Mouse (Mus musculus) liver, embryonic 14.5 days (tissue): ENCODE data around the gene Cops7b. TPM values are rescaled to one million over a fixed set of nuclear protein-coding genes. Genes with fewer than 3 reads are reported as not detected.

Source experiments
- ATAC-seq: fragments of 200-750 bp; cut with Nextera tagmentation; 2 replicates; pipeline ENCODE4 v1.8.0; 2017; ENCODE audit warnings: moderate number of reproducible peaks, mild to moderate bottlenecking, moderate library complexity; ENCODE audit not compliant: insufficient read depth
- DNase-seq, 3 experiments: peaks; one replicate each; pipeline ENCODE4 v3.0.0-alpha.2; 2012 to 2013; ENCODE audit warnings: low read depth in 3 of 3, low spot score in 3 of 3
- H3K27ac ChIP-seq: fragments of 300-500 bp; sonication (generic); 2 replicates; pipeline ENCODE4 v1.5.1; 2014; ENCODE audit warnings: moderate library complexity, mild to moderate bottlenecking, control low read depth, inconsistent platforms
- H3K27me3 ChIP-seq: fragments of 300-500 bp; sonication (generic); 2 replicates; pipeline ENCODE4 v1.6.1; 2014; ENCODE audit warnings: mild to moderate bottlenecking, low read length, moderate library complexity; ENCODE audit not compliant: control insufficient read depth, insufficient read depth
- H3K36me3 ChIP-seq: fragments of 300-500 bp; sonication (generic); replicated peaks from 2 replicates; pipeline ENCODE4 v1.6.1; 2014; ENCODE audit warnings: low read depth; ENCODE audit not compliant: control insufficient read depth, insufficient read depth
- H3K4me1 ChIP-seq, 2 experiments: fragments of 200-500 bp in 1 of 2; fragments of 300-500 bp in 1 of 2; sonication (generic) in 1 of 2; replicated peaks; 2 replicates each; pipeline ENCODE4 v1.6.1; 2012 to 2014; ENCODE audit warnings: antibody characterized with exemption in 1 of 2, inconsistent platforms in 1 of 2, low read length in 1 of 2; ENCODE audit not compliant: control insufficient read depth in 2 of 2, insufficient read depth in 2 of 2
- H3K4me2 ChIP-seq: fragments of 300-500 bp; sonication (generic); 2 replicates; pipeline ENCODE4 v1.6.1; 2014; ENCODE audit warnings: low read depth, mild to moderate bottlenecking, control low read depth, moderate library complexity
- H3K4me3 ChIP-seq, 2 experiments: fragments of 200-500 bp in 1 of 2; fragments of 300-500 bp in 1 of 2; sonication (generic) in 1 of 2; 2 replicates each; pipeline ENCODE4 v1.5.1; 2012 to 2014; ENCODE audit warnings: low read depth in 2 of 2, low read length in 2 of 2, mild to moderate bottlenecking in 2 of 2, control low read depth in 1 of 2, inconsistent platforms in 1 of 2, moderate library complexity in 1 of 2; ENCODE audit not compliant: insufficient read depth in 1 of 2
- H3K9ac ChIP-seq: fragments of 300-500 bp; sonication (generic); replicated peaks from 2 replicates; pipeline ENCODE4 v1.6.1; 2014; ENCODE audit warnings: mild to moderate bottlenecking, control low read depth, moderate library complexity
- H3K9me3 ChIP-seq: fragments of 300-500 bp; sonication (generic); 2 replicates; pipeline ENCODE4 v1.6.1; 2016; ENCODE audit warnings: low read length, mixed read lengths; ENCODE audit not compliant: control insufficient read depth
- CTCF ChIP-seq: IDR thresholded peaks from 2 replicates; pipeline ENCODE4 v1.5.1; 2016; ENCODE audit warnings: antibody characterized with exemption, low read depth, control low read depth
- EP300 ChIP-seq: IDR thresholded peaks from 2 replicates; pipeline ENCODE4 v1.6.1; 2016; ENCODE audit warnings: antibody characterized with exemption, low read depth
- WGBS: fragments of 180-500 bp; shearing (Covaris S2); extraction: QIAGEN DNeasy Blood & Tissue Kit; methylation state at CpG from one replicate; pipeline ENCODE4 v1.1.7; 2014; ENCODE audit not compliant: insufficient replicate concordance; 5-methylcytosine and 5-hydroxymethylcytosine counted together
- polyA plus RNA-seq, 2 experiments: library from polyadenylated mRNA; depleted of rRNA in 1 of 2; stranded (reverse) in 1 of 2; unstranded in 1 of 2; fragments of >200 nt; fragmentation: Nextera tagmentation in 1 of 2; extraction: Ambion mirVana in 1 of 2; gene quantifications; 2 replicates each; pipeline versions ENCODE4 v1.2.1 to v1.2.3; 2012 to 2014

The Cops7b gene
- polyA plus RNA-seq, 2 experiments: 11.4 to 16.3 TPM

DNA sequence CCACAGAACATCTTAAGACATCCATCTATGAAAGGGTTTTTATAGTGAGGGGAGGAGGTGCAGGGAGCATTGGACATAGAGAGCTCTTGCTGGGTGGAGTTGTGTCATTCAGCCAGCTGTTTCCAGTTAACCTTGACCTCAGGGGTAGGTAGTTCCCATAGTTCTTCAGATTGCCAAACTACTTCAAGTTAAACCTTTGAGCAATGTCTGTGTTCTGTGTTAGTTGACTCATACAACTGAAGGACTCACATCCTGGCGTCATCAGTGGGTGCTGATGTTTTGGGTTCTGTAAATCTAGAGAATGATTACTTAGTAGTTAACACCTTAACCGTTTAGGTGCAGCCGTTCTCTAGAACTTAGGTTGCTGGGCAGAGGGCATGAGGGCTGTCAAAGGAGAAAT, 45.6 kb downstream of the Cops7b start:
- TF ChIP-seq CTCF (no peak), EP300 (no peak)
- 54% methylated on average over 3 of the region's 3 CpGs for WGBS
- no peaks in the 10 kb centered on the region for H3K27me3 ChIP-seq
- H3K4me1 ChIP-seq: 0 out of 4 replicates have a peak, but pooled peaks cover 0 to 7% of the 10 kb centered on the region in 2 experiments
- H3K9ac ChIP-seq: no peak overlapping the region
- H3K9me3 ChIP-seq: no peaks in the 10 kb centered on the region
- no peak overlapping the region for H3K4me3 ChIP-seq
- no peaks in the 10 kb centered on the region for H3K36me3 ChIP-seq
- H3K4me2 ChIP-seq: no peak overlapping the region
- no peak for DNase-seq
- no peak for ATAC-seq
- H3K27ac ChIP-seq: no peak overlapping the region

DNA sequence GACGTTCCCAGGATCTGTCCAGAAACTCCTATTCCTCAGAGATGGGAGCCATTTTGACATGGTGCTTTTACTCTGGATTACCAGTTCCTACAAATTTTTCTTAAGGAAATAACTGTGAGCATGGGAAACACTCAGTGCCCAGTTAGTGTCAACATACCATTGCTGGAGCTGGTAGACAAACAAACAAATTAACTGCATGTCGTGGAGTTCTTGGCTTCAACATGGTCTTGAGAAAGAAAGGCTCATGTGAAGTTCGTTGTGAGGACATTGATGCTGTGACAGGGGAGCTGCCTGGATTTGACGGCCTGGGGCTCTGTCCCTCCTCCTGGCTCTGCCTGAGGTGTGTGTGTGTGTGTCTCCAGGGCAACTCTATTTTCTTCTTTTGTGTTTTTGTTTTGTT, 47.2 kb downstream of the Cops7b start:
- Histone ChIP-seq H3K36me3 (no peaks in the 10 kb centered on the region), H3K27ac (no peak overlapping the region), H3K27me3 (no peaks in the 10 kb centered on the region), H3K9ac (no peak overlapping the region), H3K9me3 (no peaks in the 10 kb centered on the region), H3K4me1 (peaks cover 0 to 11% of the 10 kb centered on the region in 2 experiments; a peak in 2 of 4 replicates), H3K4me3 (no peak overlapping the region), H3K4me2 (no peak overlapping the region)
- WGBS: 41% methylated on average over 4 of the region's 4 CpGs
- ATAC-seq: no peak
- DNase-seq: no peak
- no peak for TF ChIP-seq EP300
- TF ChIP-seq CTCF: no peak

DNA sequence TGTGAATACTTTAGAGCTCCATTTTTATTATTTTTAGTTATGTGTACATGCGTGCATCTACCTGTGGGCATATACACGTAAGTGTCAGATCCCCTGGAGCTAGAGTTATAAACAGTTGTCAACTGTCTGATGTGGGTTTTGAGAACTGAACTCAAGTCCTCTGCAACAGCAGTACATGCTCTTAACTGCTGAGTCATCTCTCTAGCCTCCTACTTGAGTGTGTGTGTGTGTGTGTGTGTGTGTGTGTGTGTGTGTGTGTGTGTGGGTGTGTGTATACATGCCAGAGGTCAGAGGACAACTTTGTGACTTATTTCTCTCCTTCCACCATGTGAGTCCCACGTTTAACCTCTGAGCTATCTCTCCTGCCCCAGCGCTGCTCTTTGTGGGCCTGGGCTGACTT, 47.8 kb downstream of the Cops7b start:
- no peaks in the 10 kb centered on the region for H3K27me3 ChIP-seq
- no peak overlapping the region for H3K4me3 ChIP-seq
- H3K9me3 ChIP-seq: no peaks in the 10 kb centered on the region
- no peak for TF ChIP-seq EP300
- no peak for TF ChIP-seq CTCF
- DNase-seq (no peak), ATAC-seq (no peak)
- no peak overlapping the region for H3K9ac ChIP-seq
- H3K4me1 ChIP-seq: peaks cover 0 to 11% of the 10 kb centered on the region in 2 experiments; a peak in 2 of 4 replicates
- no peaks in the 10 kb centered on the region for H3K36me3 ChIP-seq
- no peak overlapping the region for H3K4me2 ChIP-seq
- 46% methylated on average over 4 of the region's 4 CpGs for WGBS
- H3K27ac ChIP-seq: no peak overlapping the region

DNA sequence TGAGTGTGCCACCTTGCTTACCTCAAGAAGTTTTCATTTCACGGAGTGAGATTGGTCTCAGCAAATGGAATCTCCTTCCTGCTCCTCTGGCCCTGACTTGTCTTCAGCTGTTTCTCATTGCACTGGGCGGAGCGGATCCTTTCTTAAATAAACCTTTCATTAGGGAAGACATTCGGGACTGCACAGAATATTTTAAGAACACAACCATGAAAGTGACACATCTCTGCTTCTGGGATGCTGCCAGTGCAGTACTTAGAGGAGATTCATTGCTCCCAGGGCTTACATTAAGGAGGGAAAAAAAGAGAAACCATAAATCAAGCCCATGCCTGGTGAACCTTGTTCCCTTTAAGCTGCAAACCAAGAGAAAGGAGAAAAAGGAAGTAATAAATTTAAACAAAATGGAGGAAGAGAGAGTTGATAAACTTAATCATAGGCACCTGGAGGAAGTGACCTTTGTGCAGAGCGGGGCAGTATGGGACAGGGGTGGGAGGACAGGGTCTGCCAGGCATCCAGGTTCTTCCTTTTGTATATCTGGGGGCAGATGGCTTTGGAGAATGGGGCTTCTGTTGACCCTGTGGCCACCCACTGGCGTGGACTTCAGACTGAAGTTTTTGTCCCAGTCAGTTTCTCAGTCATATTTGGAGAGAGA, 50.2 kb downstream of the Cops7b start:
- no peak overlapping the region for H3K27ac ChIP-seq
- WGBS: 47% methylated on average over 6 of the region's 6 CpGs

DNA sequence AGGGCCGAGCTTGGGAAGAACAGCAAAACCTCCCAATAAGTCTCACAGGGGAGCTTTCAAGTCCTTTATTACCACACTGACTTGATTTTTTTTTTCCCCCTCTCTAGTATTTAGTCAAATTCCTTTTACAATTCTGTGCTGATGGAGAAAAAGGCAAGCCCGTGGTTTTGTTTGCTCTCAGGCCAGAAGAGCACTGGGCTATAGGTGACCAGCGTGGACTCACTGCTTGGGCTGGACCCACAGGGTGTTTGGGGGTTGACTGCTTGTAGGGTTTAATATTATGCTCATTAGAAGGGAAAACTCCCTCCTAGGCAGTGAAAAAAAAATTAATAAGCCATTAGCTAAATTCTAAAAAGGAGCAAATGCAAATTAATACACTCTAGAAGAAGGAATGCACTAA, 50.7 kb downstream of the Cops7b start:
- WGBS: 44% methylated on average over 3 of the region's 3 CpGs
- Histone ChIP-seq H3K4me1 (peaks cover 0 to 11% of the 10 kb centered on the region in 2 experiments; a peak in 2 of 4 replicates), H3K27ac (no peak overlapping the region), H3K4me2 (no peak overlapping the region), H3K4me3 (no peak overlapping the region), H3K36me3 (no peaks in the 10 kb centered on the region), H3K9me3 (no peaks in the 10 kb centered on the region), H3K27me3 (no peaks in the 10 kb centered on the region), H3K9ac (no peak overlapping the region)
- no peak for ATAC-seq
- DNase-seq: no peak
- TF ChIP-seq EP300 (no peak), CTCF (no peak)

More for the DNA sequence above, 50.2 kb downstream of the Cops7b start:
- Histone ChIP-seq H3K9ac (no peak overlapping the region), H3K4me2 (no peak overlapping the region), H3K36me3 (no peaks in the 10 kb centered on the region), H3K9me3 (no peaks in the 10 kb centered on the region), H3K4me1 (peaks cover 0 to 11% of the 10 kb centered on the region in 2 experiments; a peak in 2 of 4 replicates), H3K27me3 (no peaks in the 10 kb centered on the region), H3K4me3 (no peak overlapping the region)
- DNase-seq (no peak), ATAC-seq (no peak)
- TF ChIP-seq EP300 (no peak), CTCF (no peak)
